Mouse (Mus musculus) liver, embryonic 12.5 days (tissue): ENCODE measurements around the gene Tmx1. TPM values are rescaled to one million over a fixed set of nuclear protein-coding genes. Genes with fewer than 3 reads are reported as not detected.

Source experiments
- ATAC-seq: fragments of 200-750 bp; cut with Nextera tagmentation; 2 replicates; pipeline ENCODE4 v1.8.0; 2017; ENCODE audit warnings: moderate number of reproducible peaks, mild to moderate bottlenecking, moderate library complexity
- H3K27ac ChIP-seq: fragments of 300-500 bp; sonication (generic); 2 replicates; pipeline ENCODE4 v1.5.1; 2016; ENCODE audit warnings: mild to moderate bottlenecking
- H3K27me3 ChIP-seq: fragments of 300-500 bp; sonication (generic); replicated peaks from 2 replicates; pipeline ENCODE4 v1.6.1; 2016; ENCODE audit warnings: mild to moderate bottlenecking, moderate library complexity
- H3K36me3 ChIP-seq: fragments of 300-500 bp; sonication (generic); 2 replicates; pipeline ENCODE4 v1.6.1; 2016; ENCODE audit warnings: mild to moderate bottlenecking, moderate library complexity
- H3K4me1 ChIP-seq: fragments of 300-500 bp; sonication (generic); 2 replicates; pipeline ENCODE4 v1.6.1; 2016
- H3K4me2 ChIP-seq: fragments of 300-500 bp; sonication (generic); 2 replicates; pipeline ENCODE4 v1.6.1; 2016; ENCODE audit warnings: mild to moderate bottlenecking, moderate library complexity
- H3K4me3 ChIP-seq: fragments of 300-500 bp; sonication (generic); 2 replicates; pipeline ENCODE4 v1.5.1; 2016; ENCODE audit warnings: mild to moderate bottlenecking, moderate library complexity
- H3K9ac ChIP-seq: fragments of 300-500 bp; sonication (generic); 2 replicates; pipeline ENCODE4 v1.6.1; 2016; ENCODE audit warnings: mild to moderate bottlenecking, moderate library complexity
- H3K9me3 ChIP-seq: fragments of 300-500 bp; sonication (generic); replicated peaks from 2 replicates; pipeline ENCODE4 v1.6.1; 2016; ENCODE audit warnings: mild to moderate bottlenecking, moderate library complexity
- WGBS: fragments of 180-500 bp; shearing (Covaris S2); methylation state at CpG from one replicate; pipeline ENCODE4 v1.1.7; 2016; ENCODE audit not compliant: insufficient replicate concordance; 5-methylcytosine and 5-hydroxymethylcytosine counted together
- polyA plus RNA-seq: library from polyadenylated mRNA; unstranded; fragments of >200 nt; fragmentation: Nextera tagmentation; extraction: Ambion mirVana; gene quantifications from 2 replicates; pipeline ENCODE4 v1.2.1, GENCODE M21; 2016

The Tmx1 gene
- polyA plus RNA-seq, 1 experiment from 2014 or later, result 134 TPM

DNA sequence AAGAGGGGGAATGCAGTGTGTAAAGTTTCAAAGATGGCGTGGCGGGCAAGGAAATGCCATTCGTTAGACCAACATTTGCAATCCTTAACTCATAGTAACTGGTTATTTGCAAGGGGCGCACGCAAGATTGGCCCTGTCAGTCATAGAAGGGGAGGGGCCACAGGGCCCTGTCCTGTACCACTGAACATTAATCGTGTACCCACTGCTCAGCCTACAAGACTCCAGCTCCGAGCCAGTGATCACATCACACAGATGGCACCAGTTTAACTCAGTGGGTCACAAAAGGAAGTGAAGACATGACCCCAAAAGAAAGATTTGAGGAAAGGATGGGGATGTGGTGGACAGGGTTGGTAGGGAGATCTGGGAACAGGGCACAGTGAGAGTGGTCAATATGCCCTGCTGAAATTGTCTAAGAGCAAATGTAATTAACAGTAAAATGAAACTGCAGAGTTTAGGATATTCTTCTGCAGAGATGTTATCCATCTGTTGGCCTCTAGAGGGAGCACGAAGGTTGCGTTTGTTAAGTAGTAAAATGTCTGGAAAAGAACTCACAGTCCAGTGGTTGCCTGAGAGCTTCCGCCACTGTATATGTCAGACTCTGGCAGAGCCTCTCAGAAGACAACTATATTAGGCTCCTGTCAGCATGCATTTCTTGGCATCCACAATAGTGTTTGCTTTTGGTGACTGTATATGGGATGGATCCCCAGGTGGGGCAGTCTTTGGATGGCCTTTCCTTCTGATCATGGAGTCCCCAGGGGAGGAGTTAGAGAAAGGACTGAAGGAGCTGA is 41.8 kb downstream of the Tmx1 start:
- WGBS, result 49% methylated on average over 10 of the region's 10 CpGs
- H3K27me3 ChIP-seq, result no peaks in the 10 kb centered on the region
- ATAC-seq, result no peak
- H3K27ac ChIP-seq, result no peak overlapping the region
- no peak overlapping the region for H3K4me2 ChIP-seq
- no peaks in the 10 kb centered on the region for H3K9me3 ChIP-seq
- no peaks in the 10 kb centered on the region for H3K4me1 ChIP-seq
- H3K36me3 ChIP-seq, result no peaks in the 10 kb centered on the region
- no peak overlapping the region for H3K9ac ChIP-seq
- no peak overlapping the region for H3K4me3 ChIP-seq

DNA sequence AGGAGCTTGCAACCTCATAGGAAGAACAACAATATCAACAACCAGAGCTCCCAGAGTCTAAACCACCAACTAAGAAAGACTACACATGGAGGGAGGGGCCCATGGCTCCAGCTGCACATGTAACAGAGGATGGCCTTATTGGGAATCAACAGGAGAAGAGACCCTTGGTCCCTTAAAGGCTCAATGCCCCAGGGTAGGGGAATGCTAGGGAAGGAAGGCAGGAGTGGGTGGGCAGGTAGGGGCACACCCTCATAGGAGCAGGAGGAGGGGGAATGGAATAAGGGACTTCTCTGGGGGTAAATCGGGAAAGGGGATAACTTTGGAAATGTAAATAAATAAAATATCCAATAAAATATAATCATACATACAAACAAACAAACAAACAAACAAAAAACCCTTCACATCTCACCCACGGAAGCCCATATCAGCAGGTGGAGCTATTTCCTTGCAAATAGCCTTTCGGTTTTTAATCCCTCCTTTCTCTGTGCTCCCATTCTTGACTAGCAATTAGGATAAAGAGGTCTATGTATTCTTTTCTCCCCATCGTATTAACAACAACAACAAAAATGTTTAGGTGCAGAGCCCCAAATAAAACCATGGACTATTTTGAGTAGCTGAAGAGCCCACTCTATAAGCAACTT is 42.5 kb downstream of the Tmx1 start:
- Histone ChIP-seq H3K9ac (no peak overlapping the region), H3K4me3 (no peak overlapping the region), H3K27ac (no peak overlapping the region), H3K4me1 (no peaks in the 10 kb centered on the region), H3K27me3 (no peaks in the 10 kb centered on the region), H3K4me2 (no peak overlapping the region), H3K36me3 (no peaks in the 10 kb centered on the region), H3K9me3 (no peaks in the 10 kb centered on the region)
- WGBS, result 54% methylated on average over 4 of the region's 4 CpGs
- no peak for ATAC-seq

GRCm38 (mm10) chr12:70498091-70498490 is 45.2 kb downstream of the Tmx1 start:
- Histone ChIP-seq H3K9me3 (no peaks in the 10 kb centered on the region), H3K36me3 (no peaks in the 10 kb centered on the region), H3K4me3 (no peak overlapping the region), H3K27me3 (no peaks in the 10 kb centered on the region), H3K9ac (no peak overlapping the region), H3K27ac (no peak overlapping the region), H3K4me2 (no peak overlapping the region), H3K4me1 (no peaks in the 10 kb centered on the region)
- 83% methylated on average over 3 of the region's 3 CpGs for WGBS
- no peak for ATAC-seq

GRCm38 (mm10) chr12:70505971-70506370 is 53.1 kb downstream of the Tmx1 start:
- H3K4me3 ChIP-seq, result no peak overlapping the region
- ATAC-seq, result no peak
- H3K36me3 ChIP-seq, result no peaks in the 10 kb centered on the region
- H3K27me3 ChIP-seq, result no peaks in the 10 kb centered on the region
- H3K9ac ChIP-seq, result no peak overlapping the region
- H3K4me1 ChIP-seq, result no peaks in the 10 kb centered on the region
- WGBS, result 65% methylated on average over 5 of the region's 5 CpGs
- H3K27ac ChIP-seq, result no peak overlapping the region
- H3K9me3 ChIP-seq, result no peaks in the 10 kb centered on the region
- H3K4me2 ChIP-seq, result no peak overlapping the region

- Histone ChIP-seq H3K27ac (no peak overlapping the region), H3K9ac (no peak overlapping the region), H3K4me1 (no peaks in the 10 kb centered on the region), H3K36me3 (no peaks in the 10 kb centered on the region), H3K4me3 (no peak overlapping the region), H3K27me3 (no peaks in the 10 kb centered on the region), H3K4me2 (no peak overlapping the region), H3K9me3 (no peaks in the 10 kb centered on the region)
- 77% methylated on average over 5 of the region's 5 CpGs for WGBS
- no peak for ATAC-seq
Measured at GRCm38 (mm10) chr12:70512023-70512422, 59.1 kb downstream of the Tmx1 start.

DNA sequence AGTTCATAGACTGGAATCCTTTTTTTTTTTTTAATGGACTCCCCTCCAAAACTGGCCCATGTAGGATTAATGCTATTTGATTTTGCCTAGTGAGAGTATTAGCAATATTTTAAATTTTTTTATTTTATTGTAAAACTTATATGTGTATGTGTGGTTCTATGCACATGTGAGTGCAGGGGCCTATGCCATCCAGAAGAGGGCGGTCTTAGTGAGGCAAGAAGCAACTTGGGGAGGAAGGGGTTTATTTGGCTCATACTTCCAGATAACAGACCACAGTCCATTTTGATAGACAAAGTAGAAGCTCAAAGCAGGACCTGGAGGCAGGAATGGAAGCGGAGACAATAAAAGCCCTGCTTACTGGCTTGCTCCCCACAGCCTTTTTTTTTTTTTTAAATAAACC is 59.5 kb downstream of the Tmx1 start:
- H3K4me1 ChIP-seq, result no peaks in the 10 kb centered on the region
- no peaks in the 10 kb centered on the region for H3K9me3 ChIP-seq
- no peaks in the 10 kb centered on the region for H3K27me3 ChIP-seq
- H3K9ac ChIP-seq, result no peak overlapping the region
- no peak for ATAC-seq
- H3K27ac ChIP-seq, result no peak overlapping the region
- H3K36me3 ChIP-seq, result no peaks in the 10 kb centered on the region
- no peak overlapping the region for H3K4me3 ChIP-seq
- H3K4me2 ChIP-seq, result no peak overlapping the region
- 75% methylated on average over 2 of the region's 2 CpGs for WGBS

Other genes with a start within 250 kb of the Tmx1 start
- gene Pygl, start 221.6 kb upstream of the Tmx1 start, polyA plus RNA-seq, result 29.4 and 29.5 TPM in 2 replicates
- 0.07 TPM in 1 of 2 replicates, not detected in the other for gene Trim9, start 105.5 kb upstream of the Tmx1 start, polyA plus RNA-seq